Comparison of ENCODE assay signal across 11 mouse cellular contexts in genomic region chr2:170852337-170852736, GRCm38 (mm10).
"Had no signal": no experiment of that assay in that cellular context is flagged by ENCODE, and none has a peak within 500 bp of the region (broad histone marks: within the 10 kb centered on the region; RNA-seq: fewer than 3 reads in every experiment).

No protein-coding gene starts in this region.

- H3K4me1 ChIP-seq: liver, embryonic 13.5 days had no signal

- H3K36me3 ChIP-seq: liver, embryonic 13.5 days had no signal

- H3K4me3 ChIP-seq: layer of hippocampus, adult 2 months; liver, embryonic 13.5 days had no signal

- DNase-seq: layer of hippocampus, adult 9-11 months; liver, embryonic 13.5 days; lung, adult 2 months; lung, postnatal 14 days; lung, postnatal 4 days; midbrain, embryonic 14.5 days; thymus, adult 18-20 months; thymus, postnatal 36 days had no signal

- H3K9ac ChIP-seq: liver, embryonic 13.5 days had no signal

- H3K4me2 ChIP-seq: liver, embryonic 13.5 days; midbrain, embryonic 11.5 days had no signal

- H3K27ac ChIP-seq: kidney, postnatal 0 days; layer of hippocampus, adult 2 months; liver, embryonic 13.5 days had no signal

- H3K27me3 ChIP-seq: liver, embryonic 13.5 days had no signal
